Mouse (Mus musculus) erythroblast, embryonic 14.5 days (primary cell): ENCODE measurements around the gene Hck.

ENCODE experiments used
- GATA1 ChIP-seq: IDR thresholded peaks from 2 replicates; pipeline ENCODE4 v1.6.1; 2012; ENCODE audit warnings: low read length, inconsistent platforms, mixed read lengths
- TAL1 ChIP-seq: IDR thresholded peaks from 3 replicates; pipeline ENCODE4 v1.6.1; 2012; ENCODE audit warnings: low read length, inconsistent platforms, mixed read lengths

DNA sequence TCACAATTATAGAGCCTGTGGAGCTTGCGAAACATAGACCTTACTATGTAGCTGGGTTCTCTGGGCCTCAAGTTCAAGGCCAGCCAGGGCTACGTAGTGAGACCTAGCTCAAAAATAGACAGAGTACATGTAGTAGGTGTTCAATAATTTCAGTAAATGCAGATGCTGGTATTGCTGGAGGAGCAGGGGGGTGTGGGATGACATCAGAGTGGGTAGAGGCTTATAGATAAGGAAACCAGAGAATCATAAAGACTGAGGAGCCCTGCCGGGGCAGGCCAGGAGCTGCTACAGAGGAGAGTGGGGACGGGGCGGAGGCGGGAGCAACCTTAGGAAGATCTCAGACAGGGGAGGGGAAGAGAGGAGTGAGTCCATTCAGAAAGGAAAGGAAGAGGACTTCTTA, 22.7 kb upstream of the Hck start:
- TF ChIP-seq TAL1 (no peak), GATA1 (no peak)
